Mouse (Mus musculus) layer of hippocampus, adult 11-12 months (tissue): Measurements from ENCODE around the gene Slc35a2.

Source experiments
- DNase-seq: peaks from one replicate; pipeline ENCODE4 v3.0.0; 2022; ENCODE audit warnings: low spot score

Slc35a2 gene

GRCm38 (mm10) chrX:7883841-7884567 is at the start of gene Slc35a2:
Gene Slc35a2, plus strand, starts transcription at chrX:7884028.
- peak; percentile 85 for DNase-seq

GRCm38 (mm10) chrX:7837146-7837545 is 46.7 kb upstream of the Slc35a2 start:
- no peak for DNase-seq

- DNase-seq = no peak
Measured at GRCm38 (mm10) chrX:7840842-7841162, 43.0 kb upstream of the Slc35a2 start.

- peak; percentile 93 for DNase-seq
Measured at GRCm38 (mm10) chrX:7841163-7842162, 42.4 kb upstream of the Slc35a2 start, which contains the start of gene Otud5. Gene Otud5, plus strand, starts transcription at chrX:7841364.

GRCm38 (mm10) chrX:7842318-7842717 is 41.5 kb upstream of the Slc35a2 start:
- DNase-seq = peak; percentile 11

- peak; percentile 12 for DNase-seq
Measured at GRCm38 (mm10) chrX:7847845-7848244, 36.0 kb upstream of the Slc35a2 start.

GRCm38 (mm10) chrX:7854578-7854977 is 29.2 kb upstream of the Slc35a2 start:
- DNase-seq = peak; percentile 29

- DNase-seq = no peak
Measured at GRCm38 (mm10) chrX:7859191-7859753, 24.6 kb upstream of the Slc35a2 start.

GRCm38 (mm10) chrX:7863181-7863580 is 20.6 kb upstream of the Slc35a2 start:
- DNase-seq = no peak

GRCm38 (mm10) chrX:7864551-7864950 is 19.3 kb upstream of the Slc35a2 start:
- no peak for DNase-seq

GRCm38 (mm10) chrX:7865343-7865742 is 18.5 kb upstream of the Slc35a2 start:
- no peak for DNase-seq

GRCm38 (mm10) chrX:7865786-7866185 is 18.0 kb upstream of the Slc35a2 start:
- DNase-seq = no peak

GRCm38 (mm10) chrX:7867141-7867540 is 16.7 kb upstream of the Slc35a2 start:
- no peak for DNase-seq

- no peak for DNase-seq
Measured at GRCm38 (mm10) chrX:7868506-7868905, 15.3 kb upstream of the Slc35a2 start.

GRCm38 (mm10) chrX:7869826-7870225 is 14.0 kb upstream of the Slc35a2 start:
- no peak for DNase-seq

GRCm38 (mm10) chrX:7878007-7878419 is 5.8 kb upstream of the Slc35a2 start, which contains the start of gene Pim2:
Gene Pim2, plus strand, starts transcription at chrX:7878262.
- DNase-seq = peak; percentile 79

- no peak for DNase-seq
Measured at GRCm38 (mm10) chrX:7878495-7878894, 5.3 kb upstream of the Slc35a2 start.

- peak; percentile 64 for DNase-seq
Measured at GRCm38 (mm10) chrX:7879819-7880218, 4.0 kb upstream of the Slc35a2 start.

- no peak for DNase-seq
Measured at GRCm38 (mm10) chrX:7898211-7898610, 14.4 kb downstream of the Slc35a2 start.

- DNase-seq = peak; percentile 90
Measured at GRCm38 (mm10) chrX:7898880-7899874, 15.3 kb downstream of the Slc35a2 start, which contains the start of the genes Pqbp1 and Timm17b. Gene Pqbp1, minus strand, starts transcription at chrX:7899269. Gene Timm17b, plus strand, starts transcription at chrX:7899357.

GRCm38 (mm10) chrX:7904441-7904840 is 20.6 kb downstream of the Slc35a2 start:
- no peak for DNase-seq
